Mouse (Mus musculus) embryo, embryonic 9.5 days (tissue): ENCODE measurements at regions not wholly inside any gene's neighbourhood (a gene's known extent, or its start where the extent isn't known, plus 50 kb on each side); places are given as distances from the start of the nearest gene placed in this dataset.
"Not testable (repeated sequence)": the region's sequence is repeated elsewhere in the genome, so short reads cannot be mapped to it uniquely, and the experiment has no call there.

Experiments used
- DNase-seq: peaks from one replicate; pipeline ENCODE4 v3.0.0-alpha.2; 2017; ENCODE audit errors: extremely low spot score

DNA sequence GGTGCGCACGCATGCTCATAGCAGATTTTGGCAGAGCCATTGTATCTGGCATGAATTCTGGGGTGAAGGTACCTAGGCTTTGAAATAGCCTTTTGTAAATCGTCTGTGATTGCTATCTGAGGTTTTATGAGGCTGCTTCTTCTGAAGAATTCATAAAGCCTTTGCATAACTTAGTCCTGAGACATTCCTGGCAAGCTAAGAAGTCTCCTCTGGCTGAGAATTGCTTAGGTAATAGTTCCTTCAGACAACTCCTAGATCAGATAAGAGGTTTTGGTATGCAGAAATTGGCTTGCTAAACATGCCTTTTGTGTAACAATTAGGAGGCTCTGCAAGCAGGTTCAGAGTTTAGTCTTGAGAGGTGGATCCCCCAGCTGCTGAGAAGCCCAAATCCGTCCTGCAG lies 82.7 kb downstream of the Pmp22 start:
- DNase-seq: no peak

- peak; percentile 77 for DNase-seq
These were observed 84.3 kb downstream of the Pmp22 start for GRCm38 (mm10) chr11:63213043-63213442.

DNA sequence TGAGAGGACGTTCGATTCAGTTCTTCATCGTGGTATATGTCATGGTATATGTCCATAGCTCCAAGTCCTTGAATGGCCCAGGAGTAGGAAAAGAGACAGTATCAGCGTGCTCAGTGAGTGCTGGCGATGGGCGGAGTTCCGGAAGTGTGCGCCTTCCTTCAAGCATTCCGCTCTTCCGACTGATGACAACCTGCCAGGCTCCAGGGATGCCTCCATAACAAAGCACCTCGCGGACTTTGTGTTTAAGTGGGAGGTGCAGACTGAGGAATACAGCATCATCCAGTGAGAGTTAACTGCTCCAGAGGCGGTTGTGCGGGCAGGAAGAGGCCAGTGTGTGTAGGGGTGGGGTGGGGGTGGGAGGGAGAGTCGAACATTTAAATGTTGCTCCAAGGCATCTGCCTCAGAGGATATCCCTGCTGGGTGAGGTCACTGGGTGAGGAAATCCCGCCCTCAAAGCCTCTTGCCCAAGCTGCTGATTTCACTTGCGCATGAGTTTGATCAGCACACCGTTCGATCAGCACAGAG lies 85.2 kb downstream of the Pmp22 start:
- DNase-seq: peak; percentile 6

GRCm38 (mm10) chr11:63215993-63216392 lies 87.2 kb downstream of the Pmp22 start:
- DNase-seq: no peak

DNA sequence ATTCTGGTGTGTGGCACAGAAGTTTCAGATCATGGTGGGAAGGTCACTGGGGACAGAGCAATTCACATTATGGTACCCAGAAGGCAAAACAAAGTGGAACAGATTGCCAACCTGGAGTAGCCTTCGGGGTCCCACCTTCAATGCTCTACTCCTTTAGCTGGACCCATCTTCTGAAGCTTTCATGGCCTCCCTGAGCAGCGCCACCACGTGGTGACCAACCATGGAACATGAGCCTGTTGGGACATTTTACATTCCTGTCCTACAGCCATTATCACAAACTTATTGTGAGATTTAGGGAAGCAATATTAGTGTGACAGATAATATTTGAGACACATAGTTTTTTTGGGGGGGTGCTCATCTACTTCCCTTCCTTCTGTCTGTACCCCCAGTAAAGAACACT lies 88.3 kb downstream of the Pmp22 start:
- DNase-seq: no peak

- DNase-seq: no peak
These were observed 97.7 kb downstream of the Pmp22 start for GRCm38 (mm10) chr11:63226471-63226870.

DNA sequence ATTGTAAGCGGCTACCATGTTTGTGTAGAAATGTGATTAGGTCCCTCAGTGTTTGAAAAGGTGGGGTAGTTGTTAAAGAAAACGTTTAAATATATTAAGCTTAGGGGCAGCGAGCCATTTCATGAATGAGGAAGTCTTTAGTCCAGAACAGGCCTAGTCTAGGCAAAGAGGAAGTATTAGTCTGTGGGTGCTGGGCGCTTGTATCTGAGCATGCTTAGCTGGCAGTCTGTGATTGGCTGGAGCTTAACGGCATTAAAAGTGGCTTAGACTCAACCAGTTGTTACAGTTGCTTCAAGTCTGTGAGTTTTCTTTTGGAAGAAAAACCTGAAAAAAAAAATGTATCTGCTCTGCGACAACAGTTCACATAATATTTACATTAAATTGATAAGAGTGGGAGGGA lies 102.0 kb downstream of the Pmp22 start:
- no peak for DNase-seq

GRCm38 (mm10) chr11:63233172-63233966 lies 104.6 kb downstream of the Pmp22 start:
- DNase-seq: no peak

DNA sequence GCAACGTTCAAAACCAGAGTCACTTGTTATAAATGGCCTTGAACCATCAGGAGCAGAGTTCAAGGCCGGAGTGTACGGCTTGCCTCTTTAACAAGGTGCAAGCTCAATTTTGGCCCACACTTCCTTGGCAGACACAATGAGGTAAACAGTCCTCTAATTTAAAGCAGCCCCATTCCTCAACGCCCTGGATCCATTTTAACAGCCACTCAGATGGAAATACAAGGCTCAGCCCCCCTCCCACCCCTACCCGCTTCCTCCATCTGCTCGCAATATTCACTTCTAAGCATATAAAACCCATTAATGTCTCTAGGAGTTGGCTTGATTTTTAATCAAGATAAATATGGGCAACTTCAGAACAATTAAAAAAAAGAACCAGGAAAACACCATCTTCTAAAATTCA lies 105.7 kb downstream of the Pmp22 start:
- no peak for DNase-seq

- no peak for DNase-seq
These were observed 109.9 kb downstream of the Pmp22 start for GRCm38 (mm10) chr11:63238655-63239054.

DNA sequence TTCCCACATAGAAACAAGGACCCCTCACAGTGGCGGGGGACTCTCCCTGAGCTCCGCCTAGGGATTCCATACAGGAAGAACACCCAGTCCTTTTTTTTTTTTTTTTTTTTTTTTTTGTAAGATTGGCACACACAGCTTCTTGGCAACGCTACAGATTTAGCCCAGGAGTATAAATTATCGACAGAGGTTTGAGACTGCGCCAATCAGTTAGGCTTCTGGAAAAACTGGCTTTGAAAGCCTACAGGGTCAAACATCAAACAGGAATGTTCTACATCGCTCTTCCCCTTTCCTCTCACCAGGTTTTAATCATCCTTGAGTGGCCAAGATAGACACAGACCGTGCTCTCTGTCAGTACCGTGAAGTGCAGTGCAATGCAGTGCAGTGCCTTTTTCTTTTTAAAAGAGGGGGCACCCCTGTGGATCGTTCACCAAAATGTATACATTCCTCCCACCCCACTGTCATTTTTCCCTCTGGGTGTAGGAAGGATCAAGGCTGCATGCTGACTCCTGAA lies 115.2 kb downstream of the Pmp22 start:
- DNase-seq: no peak

DNA sequence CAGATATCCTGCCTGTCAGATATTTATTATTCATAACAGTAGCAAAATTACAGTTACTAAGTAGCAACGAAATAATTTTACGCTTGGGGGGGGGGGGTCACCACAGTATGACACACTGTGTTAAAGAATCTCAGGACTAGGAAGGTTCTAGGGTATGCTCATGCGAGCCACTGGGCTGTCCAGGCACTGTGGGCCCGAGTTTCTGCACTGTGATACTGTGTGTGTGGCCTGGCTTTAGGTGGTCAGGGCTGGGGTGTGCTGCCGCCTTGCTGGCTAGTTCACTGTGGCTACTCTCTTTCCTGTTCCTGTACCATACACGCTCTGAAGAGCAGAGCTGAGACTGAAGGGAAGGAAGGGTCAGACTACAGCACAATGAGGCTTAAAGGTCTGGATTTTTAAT lies 116.3 kb downstream of the Pmp22 start:
- no peak for DNase-seq

GRCm38 (mm10) chr11:63246052-63246661 lies 117.4 kb downstream of the Pmp22 start:
- peak; percentile 27 for DNase-seq

- DNase-seq: no peak
These were observed 123.5 kb downstream of the Pmp22 start for GRCm38 (mm10) chr11:63252012-63252856.

- DNase-seq: no peak
These were observed 124.3 kb downstream of the Pmp22 start for GRCm38 (mm10) chr11:63252968-63253602.

- no peak for DNase-seq
These were observed 135.8 kb downstream of the Pmp22 start for GRCm38 (mm10) chr11:63264432-63265061.

GRCm38 (mm10) chr11:63266290-63266689 lies 137.5 kb downstream of the Pmp22 start:
- not testable (repeated sequence) for DNase-seq

DNA sequence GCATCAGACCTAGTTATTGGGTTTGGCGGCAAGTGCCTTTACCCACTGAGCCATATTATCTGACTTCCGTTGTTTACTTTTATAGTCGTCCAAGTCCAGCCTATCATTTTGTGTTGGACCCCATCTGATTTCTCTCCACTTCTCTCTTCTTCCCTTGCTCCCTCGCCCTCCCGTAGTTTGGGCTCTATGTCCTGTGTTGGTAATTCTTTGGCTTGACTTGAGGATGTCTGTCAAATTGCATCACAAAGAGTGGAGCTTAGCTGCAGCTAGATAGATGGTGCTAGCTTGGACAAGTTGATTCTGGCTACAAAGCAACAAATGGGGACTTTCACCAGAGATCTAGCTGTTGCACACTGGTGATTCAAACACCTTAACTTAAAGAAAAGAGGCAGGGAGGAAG lies 147.9 kb downstream of the Pmp22 start:
- DNase-seq: no peak

DNA sequence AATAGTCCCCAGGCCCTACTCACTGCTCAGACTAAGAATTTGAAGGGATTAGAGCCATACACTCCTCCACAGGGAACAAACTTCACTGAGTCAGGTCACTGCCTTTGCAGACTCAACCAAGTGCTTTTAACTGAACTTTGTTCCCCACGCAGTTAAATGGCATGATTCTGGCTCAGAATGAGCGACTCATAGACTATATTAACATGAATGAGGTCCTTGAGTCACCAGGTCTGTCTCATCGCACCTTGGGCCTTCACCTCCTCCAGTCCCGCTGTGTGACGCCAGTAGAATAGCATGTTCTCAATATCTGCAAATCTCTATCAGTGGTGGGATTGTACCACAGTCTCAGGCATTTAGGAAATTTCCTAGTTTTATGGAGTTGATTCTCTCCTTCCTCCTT lies 153.1 kb downstream of the Pmp22 start:
- no peak for DNase-seq

GRCm38 (mm10) chr11:63282541-63282940 lies 153.8 kb downstream of the Pmp22 start:
- no peak for DNase-seq

GRCm38 (mm10) chr11:63286026-63286425 lies 157.2 kb downstream of the Pmp22 start:
- no peak for DNase-seq
